Mouse (Mus musculus) ovary, postnatal 36 days (tissue): ENCODE results near the gene Tns3.
A peak's percentile ranks its signal among the peaks of the same experiment; 100 is the strongest.

ENCODE experiments used
- DNase-seq: peaks from one replicate; pipeline ENCODE4 v3.0.0; 2022; ENCODE audit warnings: low spot score, mixed read lengths

Gene Tns3

DNA sequence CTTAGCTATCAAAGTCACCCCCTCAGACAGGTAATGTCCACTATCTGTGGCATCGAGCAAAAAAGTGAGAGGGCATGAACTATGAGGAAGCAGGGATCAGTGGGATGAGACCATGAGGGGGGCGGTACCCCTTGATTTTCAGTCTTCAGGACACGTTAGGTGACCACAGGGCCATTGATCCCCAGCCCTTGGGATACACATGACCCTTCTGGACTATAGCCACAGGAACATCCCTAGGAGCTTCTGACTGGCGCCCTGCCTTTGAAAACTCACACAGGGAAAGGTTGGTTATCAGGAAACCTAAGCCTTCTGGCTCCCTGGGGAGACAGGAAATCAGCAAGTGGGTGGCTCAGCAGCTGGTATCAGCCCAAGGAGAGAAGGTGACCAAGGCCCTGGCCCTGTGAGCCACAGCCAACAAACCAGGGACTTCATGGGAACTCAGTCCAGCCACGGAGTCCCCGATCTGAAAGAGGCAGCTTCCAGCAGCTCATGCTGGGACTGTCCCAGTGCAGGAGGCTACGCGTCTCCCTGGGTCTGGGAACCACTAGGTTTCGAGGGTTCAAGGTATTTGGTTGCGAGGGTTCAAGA lies 12.8 kb downstream of the Tns3 start:
- peak; percentile 19 for DNase-seq

DNA sequence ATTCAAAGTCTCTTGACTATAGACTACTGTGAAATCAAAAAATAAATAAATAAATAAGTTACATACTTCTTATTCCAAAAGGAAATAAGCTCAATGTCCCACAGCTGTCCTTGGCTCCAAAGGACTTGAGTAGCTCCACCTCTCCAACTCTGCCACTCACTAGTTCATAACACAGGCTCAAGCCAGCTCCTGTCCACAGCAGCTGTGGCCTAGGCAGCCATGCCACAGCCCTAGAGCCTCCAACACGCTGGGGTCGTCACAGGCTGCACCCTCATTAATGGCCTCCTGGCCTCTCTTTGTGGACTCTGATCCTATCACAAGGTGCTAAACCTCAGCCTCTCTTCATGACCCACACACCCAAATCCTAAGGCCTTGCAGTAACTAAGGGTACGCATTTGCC lies 18.7 kb downstream of the Tns3 start:
- DNase-seq, result no peak

- DNase-seq, result no peak
These were observed 20.1 kb downstream of the Tns3 start for GRCm38 (mm10) chr11:8644272-8644671.

DNA sequence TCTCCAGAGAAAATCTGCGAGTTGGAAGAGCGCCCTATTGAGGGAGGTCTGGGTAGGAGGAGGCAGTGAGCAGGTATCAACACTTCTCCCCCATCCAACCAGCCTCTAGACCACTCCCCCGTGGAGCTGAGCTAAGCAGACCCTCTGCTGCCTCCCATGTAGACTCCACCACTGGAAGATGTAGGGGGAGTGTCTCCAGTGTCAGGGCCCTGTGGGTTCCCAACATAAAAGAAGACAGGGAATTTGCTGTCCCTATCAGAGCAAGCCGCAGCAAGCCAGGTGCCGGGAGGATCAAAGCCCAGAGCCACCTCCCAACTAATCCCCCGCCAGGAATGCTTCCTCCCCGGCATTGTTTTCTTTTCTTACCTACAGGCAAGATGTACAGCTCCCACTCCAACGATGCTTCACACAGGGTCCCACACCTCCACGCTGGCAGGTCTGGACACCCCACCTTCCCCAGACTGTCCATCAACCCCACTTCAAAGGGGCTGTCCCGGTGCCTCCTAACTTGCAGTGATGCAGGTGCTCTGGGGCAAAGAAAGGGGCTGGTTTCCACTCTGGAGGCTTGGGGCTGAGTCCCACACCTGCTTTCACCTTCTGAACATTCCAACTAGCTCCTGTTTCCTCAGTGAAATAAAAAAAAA lies 22.6 kb downstream of the Tns3 start:
- no peak for DNase-seq

DNA sequence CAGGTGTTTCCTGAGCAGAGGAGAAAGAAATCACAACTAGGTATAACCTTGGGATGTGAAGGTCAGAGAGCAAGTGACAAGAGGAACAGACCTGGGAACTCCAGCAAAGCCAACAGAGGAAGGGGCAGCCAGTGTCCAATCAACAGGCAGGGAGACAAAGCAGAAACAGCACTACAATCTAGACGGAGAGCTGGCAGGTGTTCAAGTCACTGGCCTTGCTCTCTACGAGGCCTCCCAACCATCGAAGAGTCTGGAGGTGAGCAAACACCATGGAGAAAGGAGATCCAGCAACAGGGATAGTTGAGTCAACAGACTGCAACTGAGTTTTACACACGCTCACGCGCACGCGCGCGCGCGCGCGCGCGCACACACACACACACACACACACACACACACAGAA lies 24.6 kb downstream of the Tns3 start:
- DNase-seq, result peak; percentile 56

- DNase-seq, result no peak
These were observed 25.2 kb downstream of the Tns3 start for GRCm38 (mm10) chr11:8639007-8639718.

- no peak for DNase-seq
These were observed 26.6 kb downstream of the Tns3 start for GRCm38 (mm10) chr11:8637469-8638447.

DNA sequence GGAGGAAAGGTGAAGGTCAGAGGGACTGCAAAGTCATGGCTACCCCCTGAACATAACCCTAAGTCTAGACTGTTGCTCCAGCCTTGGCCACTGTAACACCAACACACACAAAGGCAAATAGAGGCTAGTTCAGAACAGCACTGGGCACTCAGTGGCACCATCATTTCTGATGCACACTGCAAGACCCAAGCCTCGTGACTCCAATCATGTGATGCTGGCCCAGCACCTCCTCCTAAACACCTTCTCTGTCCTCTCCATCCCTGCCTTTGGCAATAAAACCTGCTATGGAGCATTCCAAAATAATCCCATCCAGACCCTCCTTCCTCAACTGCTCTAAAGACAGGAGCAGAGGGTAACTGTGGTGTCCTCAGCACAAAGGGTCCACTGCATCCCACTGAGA lies 27.7 kb downstream of the Tns3 start:
- DNase-seq, result no peak

- no peak for DNase-seq
These were observed 28.6 kb downstream of the Tns3 start for GRCm38 (mm10) chr11:8635778-8636177.

GRCm38 (mm10) chr11:8634728-8635410 lies 29.5 kb downstream of the Tns3 start:
- no peak for DNase-seq

GRCm38 (mm10) chr11:8632163-8632562 lies 32.2 kb downstream of the Tns3 start:
- DNase-seq, result no peak

DNA sequence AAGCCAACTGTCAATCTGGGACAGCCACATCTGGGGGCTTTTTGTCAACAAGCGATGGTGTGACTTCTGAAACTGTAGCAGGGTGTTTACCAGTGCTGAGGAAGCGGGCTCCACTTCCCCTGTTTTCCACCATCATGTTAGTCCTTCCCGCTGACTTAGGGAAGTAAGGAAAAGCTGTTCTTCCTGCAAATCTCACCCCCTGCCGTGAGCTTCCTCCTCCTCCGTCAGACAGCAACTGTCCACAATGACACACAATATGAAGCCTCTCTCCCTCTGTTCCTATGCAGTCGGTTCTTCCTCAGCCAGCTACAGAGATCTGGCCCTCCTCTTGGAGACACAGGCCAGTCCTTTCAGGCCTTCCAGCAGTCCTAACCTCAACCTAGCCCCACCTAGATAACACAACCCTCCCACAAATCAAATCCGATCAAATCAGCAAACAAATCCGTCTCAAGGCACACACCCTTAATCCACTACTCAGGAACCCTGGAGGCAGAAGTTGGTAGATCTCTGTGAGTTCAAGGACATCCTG lies 34.4 kb downstream of the Tns3 start:
- no peak for DNase-seq

- no peak for DNase-seq
These were observed 35.0 kb downstream of the Tns3 start for GRCm38 (mm10) chr11:8629326-8629725.

DNA sequence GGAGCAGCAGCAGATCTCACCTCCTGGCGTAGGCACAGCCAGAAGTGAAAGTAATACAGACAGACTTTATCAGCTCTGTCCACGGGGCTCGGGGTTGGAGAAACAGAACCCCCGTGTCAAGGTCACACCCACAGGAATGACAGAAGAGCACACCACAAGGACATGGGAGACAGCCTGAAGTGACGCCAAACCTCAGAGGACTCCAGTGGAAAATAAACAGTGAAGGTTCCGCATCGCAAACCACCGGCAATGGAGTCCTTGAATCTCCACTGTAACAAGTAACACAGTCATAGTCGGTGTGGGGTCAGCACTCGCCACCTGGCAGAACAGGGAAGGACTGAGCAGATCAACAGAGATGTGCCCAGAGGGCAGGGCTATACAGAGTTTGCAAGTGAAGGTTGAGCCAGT lies 35.5 kb downstream of the Tns3 start:
- no peak for DNase-seq

DNA sequence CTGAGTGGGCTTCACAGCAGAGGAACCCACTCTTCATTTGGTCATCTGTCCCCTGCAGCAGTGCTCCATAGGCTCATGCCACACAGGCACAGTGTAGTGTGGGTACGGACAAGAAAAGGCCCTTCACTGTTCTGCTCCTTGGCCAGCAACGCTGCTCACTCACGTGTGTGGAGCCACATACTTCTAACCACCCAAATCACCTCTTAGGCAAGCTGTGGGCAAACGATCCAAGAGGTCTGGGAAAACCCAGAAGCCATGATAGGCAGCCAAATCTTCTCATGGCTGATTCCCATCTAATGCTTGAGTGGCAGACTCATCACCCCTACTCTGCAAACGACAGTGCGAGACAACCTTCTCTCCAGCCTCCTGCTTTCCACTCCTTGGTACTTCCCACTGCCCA lies 37.2 kb downstream of the Tns3 start:
- no peak for DNase-seq

- DNase-seq, result no peak
These were observed 37.6 kb downstream of the Tns3 start for GRCm38 (mm10) chr11:8626715-8627114.

DNA sequence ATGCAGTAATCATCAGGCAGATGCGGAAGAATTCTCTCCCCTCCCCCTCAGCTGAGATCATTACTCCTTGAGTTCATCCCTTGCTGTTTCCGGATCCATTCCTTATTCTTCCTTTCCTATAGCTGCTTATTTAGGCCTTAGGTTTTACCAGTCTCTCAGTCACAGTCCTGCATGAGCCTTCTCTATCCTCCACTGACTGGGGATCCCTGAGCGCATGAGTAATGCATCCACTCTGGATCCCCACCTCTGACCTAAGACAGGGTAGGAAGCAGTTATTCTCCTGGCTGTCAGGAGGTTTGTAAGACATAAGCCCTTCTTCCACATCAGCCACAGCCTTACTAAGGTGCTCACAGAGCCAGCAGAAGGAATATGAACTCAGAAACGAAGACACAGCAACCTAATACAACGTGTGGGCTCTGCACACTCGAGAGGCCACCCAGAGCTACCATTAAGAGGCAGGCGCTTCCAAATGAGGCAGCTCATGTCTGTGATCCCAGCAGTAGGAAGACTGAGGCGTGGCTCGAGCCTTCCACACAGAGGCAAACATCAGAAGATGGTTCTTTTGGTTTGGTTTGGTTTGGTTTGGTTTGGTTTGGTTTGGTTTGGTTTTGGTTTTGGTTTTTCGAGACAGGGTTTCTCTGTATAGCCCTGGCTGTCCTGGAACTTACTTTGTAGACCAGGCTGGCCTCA lies 38.3 kb downstream of the Tns3 start:
- DNase-seq, result no peak

DNA sequence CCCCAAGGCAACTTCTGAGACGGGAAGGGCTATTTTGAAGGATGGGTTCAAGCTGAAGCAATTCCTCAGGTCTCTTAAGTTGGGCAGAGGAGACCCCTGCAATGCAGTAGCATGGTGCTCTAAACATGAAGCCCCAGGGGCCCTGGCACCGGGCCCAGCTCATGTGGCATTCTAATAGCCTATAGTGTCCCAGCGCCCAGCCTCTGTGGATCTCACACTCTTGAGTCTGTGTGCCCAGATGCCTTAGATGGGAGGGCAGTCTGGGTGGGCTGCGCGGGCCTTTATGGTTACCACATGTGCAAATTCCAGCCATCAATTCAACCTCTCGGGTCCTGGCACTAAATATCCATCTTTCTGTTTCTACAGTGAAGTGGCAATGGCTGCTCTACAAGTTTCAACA lies 38.9 kb downstream of the Tns3 start:
- DNase-seq, result no peak

- DNase-seq, result peak; percentile 65
These were observed 40.0 kb downstream of the Tns3 start for GRCm38 (mm10) chr11:8624179-8624886.

- DNase-seq, result no peak
These were observed 40.5 kb downstream of the Tns3 start for GRCm38 (mm10) chr11:8623852-8624178.
